Mouse (Mus musculus): ENCODE results near the gene Camkk2. TPM values are rescaled to one million over a fixed set of nuclear protein-coding genes. Genes with fewer than 3 reads are reported as not detected.

Gene Camkk2
- total RNA-seq, 4 experiments from 2014 or later = 87.3 to 96.2 (median 93.0) TPM

- DNase-seq (ENCODE audit: low spot score in 2 of 2) = no peak
These were observed 4.7 kb upstream of the Camkk2 start for GRCm38 (mm10) chr5:122783726-122784406.

- no peak for DNase-seq (ENCODE audit: low spot score in 2 of 2)
These were observed 2.9 kb upstream of the Camkk2 start for GRCm38 (mm10) chr5:122782066-122782465.

GRCm38 (mm10) chr5:122780791-122781432 is 1.7 kb upstream of the Camkk2 start:
- no peak for DNase-seq (ENCODE audit: low spot score in 2 of 2)

GRCm38 (mm10) chr5:122778231-122779226 is 680 bp downstream of the Camkk2 start:
- DNase-seq (ENCODE audit: low spot score in 2 of 2) = no peak

- DNase-seq (ENCODE audit: low spot score in 2 of 2) = no peak
These were observed 1.9 kb downstream of the Camkk2 start for GRCm38 (mm10) chr5:122777322-122777721.

GRCm38 (mm10) chr5:122775646-122776286 is 3.4 kb downstream of the Camkk2 start:
- DNase-seq (ENCODE audit: low spot score in 2 of 2) = no peak

- DNase-seq (ENCODE audit: low spot score in 2 of 2) = no peak
These were observed 4.2 kb downstream of the Camkk2 start for GRCm38 (mm10) chr5:122774743-122775611.

GRCm38 (mm10) chr5:122773756-122774155 is 5.5 kb downstream of the Camkk2 start:
- DNase-seq (ENCODE audit: low spot score in 2 of 2) = no peak

- no peak for DNase-seq (ENCODE audit: low spot score in 2 of 2)
These were observed 7.8 kb downstream of the Camkk2 start for GRCm38 (mm10) chr5:122771428-122771827.

GRCm38 (mm10) chr5:122770806-122771261 is 8.4 kb downstream of the Camkk2 start:
- DNase-seq (ENCODE audit: low spot score in 2 of 2) = no peak

GRCm38 (mm10) chr5:122770304-122770703 is 8.9 kb downstream of the Camkk2 start:
- DNase-seq (ENCODE audit: low spot score in 2 of 2) = no peak

GRCm38 (mm10) chr5:122769101-122769568 is 10.1 kb downstream of the Camkk2 start:
- no peak for DNase-seq (ENCODE audit: low spot score in 2 of 2)

GRCm38 (mm10) chr5:122767283-122767682 is 11.9 kb downstream of the Camkk2 start:
- DNase-seq (ENCODE audit: low spot score in 2 of 2) = no peak

- DNase-seq (ENCODE audit: low spot score in 2 of 2) = no peak
These were observed 15.2 kb downstream of the Camkk2 start for GRCm38 (mm10) chr5:122764032-122764464.

- no peak for DNase-seq (ENCODE audit: low spot score in 2 of 2)
These were observed 15.8 kb downstream of the Camkk2 start for GRCm38 (mm10) chr5:122763271-122764031.

GRCm38 (mm10) chr5:122756680-122757079 is 22.5 kb downstream of the Camkk2 start:
- no peak for DNase-seq (ENCODE audit: low spot score in 2 of 2)

GRCm38 (mm10) chr5:122756144-122756543 is 23.1 kb downstream of the Camkk2 start:
- no peak for DNase-seq (ENCODE audit: low spot score in 2 of 2)

- no peak for DNase-seq (ENCODE audit: low spot score in 2 of 2)
These were observed 23.6 kb downstream of the Camkk2 start for GRCm38 (mm10) chr5:122755620-122756019.

- no peak for DNase-seq (ENCODE audit: low spot score in 2 of 2)
These were observed 24.7 kb downstream of the Camkk2 start for GRCm38 (mm10) chr5:122754477-122754876.

All from layer of hippocampus, adult 8-10 months (tissue).